Mouse (Mus musculus) megakaryocyte-erythroid progenitor cell, adult 5-6 weeks (primary cell): Measurements from ENCODE around the gene Atp6v1e2. TPM values are rescaled to one million over a fixed set of nuclear protein-coding genes. Genes with fewer than 3 reads are reported as not detected.

Source experiments
- ATAC-seq: replicated peaks from 2 replicates; pipeline ENCODE4 v1.8.0; 2016; ENCODE audit warnings: mild to moderate bottlenecking, inconsistent platforms; ENCODE audit not compliant: severe bottlenecking, poor library complexity, low FRiP score, low TSS enrichment
- total RNA-seq, 2 experiments: library from RNA; stranded (forward) in 1 of 2; stranded (reverse) in 1 of 2; fragments of 200-1000, 215-1000 nt in 1 of 2; fragments of >200 nt in 1 of 2; fragmentation: Nextera tagmentation in 1 of 2; gene quantifications; 2 replicates each; pipeline ENCODE4 v1.2.3; 2014 to 2017

Gene Atp6v1e2
- total RNA-seq, 2 experiments from 2014 or later: not detected

- no peak for ATAC-seq
Measured at GRCm38 (mm10) chr17:86929355-86929754, 18.3 kb downstream of the Atp6v1e2 start.

DNA sequence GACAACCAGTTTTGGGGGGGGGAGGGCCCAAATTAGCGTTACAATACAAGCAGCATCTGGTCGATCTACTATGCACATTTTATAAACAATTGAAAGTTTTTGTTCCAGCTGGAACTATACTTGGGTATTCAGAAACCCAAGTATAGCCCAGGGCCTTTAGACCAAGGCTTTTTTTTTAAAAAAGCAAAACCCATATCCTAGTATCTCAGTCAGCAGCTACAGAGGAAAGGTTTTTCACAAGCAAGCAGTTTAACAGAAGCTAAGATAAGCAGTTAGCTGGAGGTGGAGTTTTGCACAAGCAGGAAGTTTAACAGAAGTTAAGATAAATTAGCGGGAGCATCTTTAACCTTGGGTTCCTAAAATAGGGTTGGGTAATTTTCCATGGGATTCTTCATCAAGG lies 20.9 kb downstream of the Atp6v1e2 start:
- no peak for ATAC-seq

DNA sequence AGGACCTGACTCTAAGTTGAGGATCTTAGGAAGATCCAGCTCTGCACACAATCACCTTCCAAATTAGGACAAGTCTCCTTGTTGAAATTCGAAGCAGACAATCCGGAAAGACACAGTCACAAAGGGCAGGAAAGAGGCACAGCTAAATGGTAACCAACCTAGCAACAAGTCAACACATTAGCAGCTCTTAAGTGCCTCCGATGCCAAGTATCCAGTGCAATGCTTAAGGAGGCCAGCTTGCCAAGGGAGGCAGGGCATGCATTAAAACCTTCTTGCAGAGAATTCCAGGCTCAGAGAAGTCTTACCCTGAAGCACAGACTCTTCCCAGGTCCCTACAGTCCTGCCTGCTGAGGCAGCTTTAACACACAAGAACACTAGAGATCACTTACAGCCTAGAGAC lies 23.0 kb downstream of the Atp6v1e2 start:
- ATAC-seq: no peak

DNA sequence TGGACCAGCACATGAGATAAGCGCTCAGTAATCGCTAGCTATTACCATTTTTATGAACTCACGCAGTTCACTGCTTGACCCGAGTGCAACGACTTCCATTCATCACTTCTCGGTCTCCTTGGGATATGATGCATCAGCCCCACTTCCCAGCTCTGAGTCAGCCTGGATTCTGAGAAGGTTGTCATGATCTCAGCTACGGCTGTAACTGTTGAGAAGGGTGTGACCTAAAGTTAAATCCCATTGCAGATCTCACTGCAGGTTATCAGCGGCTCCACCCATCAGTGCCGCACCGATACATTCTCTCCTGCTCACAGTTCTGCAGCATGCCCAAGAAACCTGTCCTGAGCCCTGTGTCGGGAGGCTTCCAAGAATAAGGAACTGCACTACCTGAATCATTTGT lies 28.0 kb downstream of the Atp6v1e2 start:
- no peak for ATAC-seq

- ATAC-seq: peak; percentile 75; the same call in 1 of the 2 replicates
Measured at GRCm38 (mm10) chr17:86918786-86919185, 28.9 kb downstream of the Atp6v1e2 start.

DNA sequence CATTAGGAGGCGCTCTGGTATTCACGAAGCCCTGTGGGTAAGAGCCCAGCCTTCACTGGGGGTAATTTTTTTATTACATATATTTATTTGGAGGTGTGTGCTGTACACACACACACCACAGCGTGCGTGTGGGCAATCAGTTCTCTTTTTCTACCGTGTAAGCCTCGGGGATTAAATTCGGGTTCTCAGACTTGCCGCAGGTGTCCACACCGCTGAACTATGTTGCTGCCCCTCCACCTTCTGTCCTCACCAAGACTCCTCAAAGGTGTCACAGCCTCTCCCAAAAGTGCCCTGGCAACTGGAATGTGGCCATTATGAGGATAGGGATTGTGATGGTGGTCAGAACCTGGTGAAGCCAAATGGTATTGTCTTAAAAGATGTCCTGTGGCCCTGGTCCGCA lies 30.6 kb downstream of the Atp6v1e2 start, which contains the start of gene Tmem247:
Gene Tmem247 (plus strand): TSS at position 301 of the 400 bp plus-strand sequence.
- no peak for ATAC-seq

DNA sequence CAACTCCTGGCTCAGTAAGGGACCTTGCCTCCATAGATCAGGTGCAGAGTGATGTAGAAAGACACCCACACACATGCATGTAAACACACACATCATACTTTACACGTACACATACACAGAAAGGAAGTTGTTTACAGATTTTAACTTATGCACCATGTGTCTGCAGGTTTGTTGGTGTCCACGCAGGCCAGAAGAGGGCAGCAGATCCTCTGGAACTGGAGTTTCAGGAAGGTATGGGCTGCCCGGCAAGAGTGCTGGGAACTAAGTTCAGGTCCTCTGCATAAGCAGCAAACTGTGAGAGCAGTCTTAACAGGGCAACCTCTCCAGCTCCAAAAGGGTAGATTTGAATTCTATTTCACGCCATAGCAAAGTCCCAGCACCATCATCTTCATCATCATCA lies 32.2 kb downstream of the Atp6v1e2 start:
- ATAC-seq: no peak

DNA sequence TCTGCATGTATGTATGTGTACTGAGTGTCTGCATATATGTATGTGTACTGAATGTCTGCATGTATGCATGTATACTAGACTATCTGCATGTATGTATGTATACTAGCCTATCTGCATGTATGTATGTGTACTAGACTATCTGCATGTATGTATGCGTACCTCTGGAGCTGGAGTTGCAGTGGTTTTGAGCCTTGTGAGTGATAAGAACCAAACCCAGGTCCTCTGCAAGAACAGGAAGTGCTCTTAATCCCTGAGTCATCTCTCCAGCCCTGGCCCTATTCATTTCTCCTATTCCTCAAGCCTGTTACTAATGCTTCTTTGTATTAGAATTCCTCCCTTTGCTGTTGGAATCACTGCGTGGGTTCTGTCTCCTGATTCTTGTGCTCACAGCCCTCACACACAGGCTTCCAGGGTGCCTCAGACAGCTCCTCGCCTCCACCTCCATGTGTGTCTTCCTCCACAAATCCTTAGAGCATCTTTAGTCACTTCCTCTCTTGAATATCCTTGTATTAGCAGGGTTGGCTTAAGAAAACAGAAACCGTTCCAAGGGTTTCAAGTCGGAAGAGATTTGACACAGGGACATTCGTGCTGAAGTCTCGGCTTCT lies 34.6 kb downstream of the Atp6v1e2 start:
- ATAC-seq: no peak

- no peak for ATAC-seq
Measured at GRCm38 (mm10) chr17:86911261-86911660, 36.4 kb downstream of the Atp6v1e2 start.

DNA sequence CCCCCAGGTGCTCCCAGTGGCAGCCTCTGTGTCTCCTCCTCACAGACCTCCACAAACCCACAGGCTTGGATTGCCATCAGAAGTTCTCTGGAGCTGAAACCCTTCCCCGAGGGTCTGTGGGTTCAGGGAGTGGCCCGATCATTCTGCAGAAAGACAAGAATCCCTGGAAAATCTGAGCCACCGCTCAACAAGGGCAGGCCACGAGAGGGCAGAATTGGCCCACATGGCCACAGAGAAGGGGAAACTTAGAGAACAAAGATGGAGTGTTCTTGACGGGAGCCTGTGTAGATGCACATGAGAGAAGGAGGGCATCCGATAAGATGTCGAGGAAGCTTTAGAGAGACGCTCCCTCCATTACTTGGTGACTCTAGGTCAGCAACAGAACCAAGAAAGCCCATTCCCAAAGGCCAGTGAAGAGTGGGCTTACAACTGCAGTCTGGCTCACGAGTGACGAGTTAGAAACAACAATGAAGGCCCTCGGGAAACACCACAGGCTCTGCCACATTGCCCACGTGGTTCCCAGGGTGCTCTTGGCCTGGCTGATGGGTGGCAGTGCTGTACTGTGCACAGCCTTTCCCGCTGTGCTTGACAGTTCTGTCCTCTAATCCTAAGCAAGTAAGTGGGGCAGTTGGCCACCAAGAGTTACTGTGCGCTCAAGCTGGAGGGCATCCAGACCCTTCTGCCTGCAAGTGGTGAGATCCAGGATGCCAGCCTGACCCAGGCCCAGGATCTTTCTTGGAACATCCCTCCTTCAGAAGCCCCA lies 37.8 kb downstream of the Atp6v1e2 start:
- no peak for ATAC-seq

DNA sequence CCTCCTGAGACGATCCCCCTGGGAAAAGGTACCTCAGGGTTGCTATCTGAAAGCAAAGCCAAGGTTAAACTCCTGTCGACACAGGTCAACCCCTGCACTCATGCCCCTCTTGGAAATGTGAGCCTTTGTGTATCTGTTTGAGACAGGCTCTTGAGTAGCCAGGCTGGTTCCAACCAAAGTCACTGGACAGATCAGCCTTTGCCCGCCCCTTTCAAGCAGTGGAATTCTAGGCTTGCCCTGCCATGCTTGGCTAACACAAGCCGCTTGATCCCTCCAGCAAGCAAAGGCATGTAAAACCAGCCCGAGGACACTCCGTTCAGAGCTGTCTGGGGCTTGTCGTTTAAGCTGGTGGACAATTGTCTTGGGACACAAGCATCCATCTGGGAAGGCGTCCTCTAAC lies 39.4 kb downstream of the Atp6v1e2 start:
- no peak for ATAC-seq

GRCm38 (mm10) chr17:86907092-86907491 lies 40.6 kb downstream of the Atp6v1e2 start:
- no peak for ATAC-seq

DNA sequence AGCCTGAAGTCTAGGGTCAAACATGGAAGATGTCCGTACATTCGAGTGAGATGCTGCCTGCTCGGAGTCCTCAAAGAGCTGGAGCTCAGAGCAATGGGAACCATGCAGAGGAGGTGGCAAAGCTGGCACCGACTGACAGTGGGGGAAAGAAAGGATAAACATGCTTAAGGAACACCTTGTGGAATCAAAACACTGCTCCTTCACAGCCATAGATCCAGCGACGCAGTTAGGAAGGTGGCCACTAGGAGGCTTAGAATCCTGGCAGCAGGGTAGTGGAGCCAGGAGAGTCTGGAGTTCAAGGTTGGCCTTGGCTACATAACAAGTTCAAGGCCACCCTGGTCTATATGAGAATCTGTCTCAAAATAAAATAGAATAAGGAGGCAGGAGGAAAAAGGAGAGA lies 41.1 kb downstream of the Atp6v1e2 start:
- ATAC-seq: no peak

DNA sequence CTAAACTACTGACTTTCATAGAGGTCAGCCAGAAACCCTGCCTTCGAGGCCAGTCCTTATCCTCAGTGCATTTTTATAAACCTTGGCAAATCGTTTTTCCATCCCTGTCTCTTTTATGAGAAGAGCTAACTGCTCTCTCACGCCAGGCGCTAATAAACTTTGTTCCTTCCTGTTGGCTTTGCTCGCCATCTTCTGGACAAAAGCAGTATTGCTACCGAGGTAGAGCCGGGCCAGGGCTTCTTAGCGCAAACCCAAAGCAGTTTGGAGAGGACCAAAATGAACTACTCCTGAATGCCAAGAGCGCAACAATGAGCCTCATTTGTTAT lies 41.6 kb downstream of the Atp6v1e2 start:
- ATAC-seq: peak; percentile 66

DNA sequence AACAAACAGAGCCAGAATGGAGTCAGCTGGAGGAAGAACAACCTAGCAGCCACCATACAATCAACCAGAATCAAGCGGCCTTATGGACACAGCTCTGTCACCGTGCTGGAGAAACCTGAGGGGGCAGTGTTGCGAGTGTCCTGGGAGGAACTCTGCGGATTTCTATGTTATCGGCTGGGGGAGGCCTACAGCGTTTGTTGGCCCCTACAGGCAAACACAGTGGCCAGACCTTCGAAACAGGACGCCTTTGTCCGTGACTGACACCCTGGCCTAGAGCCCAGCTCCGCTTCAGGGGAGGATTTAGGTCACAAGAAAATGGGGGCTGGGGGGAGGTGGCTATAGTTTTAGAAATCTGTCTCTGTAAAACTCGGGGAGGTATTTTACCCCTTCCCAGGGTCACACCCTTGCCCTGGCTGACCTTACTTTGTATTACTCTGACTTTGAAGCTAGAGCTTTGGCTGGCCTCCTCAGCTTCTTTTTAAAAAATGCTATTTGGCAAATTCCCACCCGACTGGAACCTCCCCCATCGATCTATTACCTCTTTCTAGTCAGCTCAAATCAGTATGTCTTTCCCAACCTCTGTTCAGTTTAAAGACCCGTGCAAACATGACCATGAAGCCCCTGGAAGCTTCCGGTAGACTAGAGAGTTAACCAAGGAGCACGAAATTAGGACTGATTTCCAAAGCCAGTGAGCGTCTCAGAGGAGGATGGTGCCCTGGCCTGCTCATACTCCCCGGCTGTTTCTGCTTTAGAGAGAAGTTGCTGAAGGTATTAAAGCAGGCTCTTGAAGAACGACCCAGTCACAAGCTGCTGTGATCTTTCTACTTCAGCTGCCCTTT lies 42.2 kb downstream of the Atp6v1e2 start:
- ATAC-seq: no peak

- no peak for ATAC-seq
Measured at GRCm38 (mm10) chr17:86904206-86904605, 43.5 kb downstream of the Atp6v1e2 start.

GRCm38 (mm10) chr17:86903596-86903995 lies 44.1 kb downstream of the Atp6v1e2 start:
- ATAC-seq: no peak

- ATAC-seq: no peak
Measured at GRCm38 (mm10) chr17:86902399-86903067, 45.2 kb downstream of the Atp6v1e2 start.

DNA sequence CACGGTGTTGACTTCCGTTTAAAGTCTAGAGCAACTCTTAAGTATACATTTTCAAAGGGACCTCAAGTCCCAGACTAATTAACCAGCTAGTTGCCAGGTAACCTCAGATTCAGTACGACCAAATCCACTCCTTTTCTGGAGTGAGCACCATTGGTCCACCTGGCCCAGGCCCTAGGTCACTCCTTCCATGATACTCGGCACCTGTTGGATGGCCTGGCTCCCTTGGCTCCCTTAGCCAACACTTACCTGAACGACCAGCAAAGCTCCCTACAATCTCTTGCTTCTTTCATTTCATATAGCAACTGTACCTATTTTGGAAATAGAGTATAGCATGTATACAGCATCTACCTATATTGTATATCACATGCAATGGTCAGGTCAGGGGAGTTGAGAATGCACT lies 47.1 kb downstream of the Atp6v1e2 start:
- ATAC-seq: no peak

DNA sequence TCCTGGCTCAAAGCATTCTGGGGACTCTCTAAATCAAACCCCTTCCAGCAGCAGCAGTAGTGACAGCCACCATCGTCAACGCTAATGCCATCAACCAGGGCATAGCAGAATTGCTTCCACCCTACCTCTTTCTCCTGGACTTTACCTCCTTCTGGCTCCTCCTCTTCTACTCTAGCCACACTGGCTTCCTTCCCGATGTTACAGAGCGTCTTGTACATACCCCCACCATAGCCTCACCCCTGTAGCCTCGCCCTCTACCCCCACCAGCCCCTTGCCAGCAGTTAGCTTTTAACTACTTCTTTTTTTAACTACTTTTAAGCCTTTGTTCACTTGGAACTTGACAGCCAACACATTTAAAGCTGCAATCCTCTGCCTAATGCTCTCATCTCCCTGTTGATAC lies 47.9 kb downstream of the Atp6v1e2 start:
- no peak for ATAC-seq
